Mouse (Mus musculus): ENCODE data around the gene Rela.
A peak's percentile ranks its signal among the peaks of the same experiment; 100 is the strongest.
"Not testable (repeated sequence)": the region's sequence is repeated elsewhere in the genome, so short reads cannot be mapped to it uniquely, and the experiment has no call there.

Gene Rela

DNA sequence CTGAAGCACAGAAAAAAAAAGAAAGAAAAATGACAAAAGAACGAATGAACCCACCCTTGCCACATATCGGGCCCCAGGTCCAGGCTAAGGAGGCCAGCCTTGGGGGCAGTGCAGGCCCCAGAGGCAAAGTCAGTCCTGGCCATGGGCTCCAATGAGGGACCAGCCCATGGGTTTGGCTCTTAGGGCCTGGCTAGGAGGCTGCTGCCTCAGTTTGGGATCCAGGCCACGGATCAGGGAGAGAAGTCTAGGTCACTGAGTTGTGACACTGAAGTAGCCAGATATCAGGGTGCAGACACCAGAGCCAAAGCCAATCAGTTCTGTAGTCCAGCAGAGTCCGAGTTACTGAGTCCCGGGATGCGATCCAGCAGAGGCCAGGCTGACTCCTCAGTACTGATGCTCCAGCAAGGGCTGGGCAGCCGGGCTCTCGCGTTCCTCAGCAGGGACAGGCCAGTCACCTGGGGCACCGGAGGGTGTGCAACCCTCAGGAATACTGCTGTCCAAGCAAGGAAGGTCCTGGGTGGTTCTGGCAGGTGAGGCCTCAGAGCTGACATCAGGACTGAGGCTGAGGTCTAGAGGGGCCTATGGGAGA lies 27.5 kb downstream of the Rela start:
- DNase-seq (ENCODE audit: low read depth, low spot score): no peak

DNA sequence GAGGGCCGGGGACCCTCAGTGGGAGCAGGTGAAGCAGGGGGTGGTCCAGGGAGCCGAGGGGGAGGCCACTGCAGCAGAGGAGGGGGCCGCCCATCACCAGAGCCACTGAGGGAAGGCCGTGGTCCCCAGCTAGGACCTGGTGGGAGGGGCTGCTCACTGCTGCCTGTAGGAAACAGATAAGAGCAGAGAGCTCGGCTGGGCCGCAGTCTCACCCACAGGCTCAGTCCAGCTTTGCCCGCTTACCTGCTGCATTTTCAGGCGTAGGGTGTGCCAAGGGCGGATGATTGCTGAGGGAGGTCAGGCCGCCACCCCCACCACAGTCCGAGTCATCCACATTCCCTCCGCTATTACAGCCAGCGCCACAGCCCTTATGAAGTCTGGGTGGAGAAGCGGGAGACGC lies 28.2 kb downstream of the Rela start:
- DNase-seq (ENCODE audit: low read depth, low spot score): no peak

DNA sequence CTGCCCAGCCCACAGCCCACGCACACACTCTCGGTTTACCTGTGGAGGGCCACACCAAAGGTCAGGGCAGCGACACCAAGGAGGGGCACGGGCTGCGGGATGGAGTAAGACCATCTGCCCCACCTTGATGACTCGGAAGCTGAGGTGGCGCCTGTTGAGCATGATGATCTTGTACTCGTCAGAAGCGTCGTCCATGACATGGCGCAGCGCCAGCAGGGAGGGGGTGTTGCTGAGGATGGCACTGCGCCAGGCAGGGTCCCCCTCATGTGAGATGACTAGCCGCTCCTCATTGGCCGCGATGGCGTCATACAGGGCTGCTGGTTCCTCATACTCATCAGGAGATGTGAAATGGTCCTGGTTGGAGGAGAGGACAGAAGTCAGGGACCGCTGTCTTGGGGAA lies 29.1 kb downstream of the Rela start:
- DNase-seq (ENCODE audit: low read depth, low spot score): no peak

DNA sequence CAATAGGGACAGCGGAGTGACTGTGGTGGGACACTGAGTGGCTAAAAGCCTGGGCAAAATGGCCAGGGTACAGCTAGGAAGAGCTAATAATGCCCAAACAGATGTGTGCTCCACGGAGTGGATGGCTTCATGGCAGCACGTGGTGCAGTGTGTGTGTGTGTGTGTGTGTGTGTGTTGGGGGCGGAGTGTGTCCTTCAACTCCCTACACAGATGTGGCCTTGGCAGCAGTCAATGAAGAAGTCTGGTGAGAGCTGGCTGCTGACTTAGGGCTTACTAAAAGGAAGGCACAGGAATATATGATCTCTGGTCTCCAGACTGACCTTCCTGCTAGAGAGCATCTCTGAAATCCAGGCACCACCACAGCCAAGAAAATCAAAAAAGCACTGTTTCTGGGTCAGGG lies 31.1 kb downstream of the Rela start:
- no peak for DNase-seq (ENCODE audit: low read depth, low spot score)

DNA sequence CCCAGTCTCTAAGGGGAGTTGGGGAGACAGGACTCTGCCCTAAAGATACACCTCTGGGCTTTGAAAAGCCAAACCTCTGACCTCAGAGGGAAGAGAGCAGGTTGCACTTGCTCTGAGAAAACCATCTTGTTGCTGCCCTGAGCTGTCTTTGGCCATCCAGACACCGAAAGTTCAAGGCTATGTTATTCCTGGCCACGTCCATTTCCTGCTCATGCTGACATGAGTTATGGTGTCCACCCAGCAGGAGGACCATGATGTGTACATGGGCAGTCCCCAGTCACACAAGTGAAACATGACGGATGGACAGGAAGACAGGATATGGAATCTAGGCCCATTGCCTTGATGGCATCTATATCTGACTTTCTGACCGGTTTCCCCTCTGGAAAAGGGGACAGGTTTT lies 43.1 kb downstream of the Rela start:
- DNase-seq (ENCODE audit: low read depth, low spot score): no peak

DNA sequence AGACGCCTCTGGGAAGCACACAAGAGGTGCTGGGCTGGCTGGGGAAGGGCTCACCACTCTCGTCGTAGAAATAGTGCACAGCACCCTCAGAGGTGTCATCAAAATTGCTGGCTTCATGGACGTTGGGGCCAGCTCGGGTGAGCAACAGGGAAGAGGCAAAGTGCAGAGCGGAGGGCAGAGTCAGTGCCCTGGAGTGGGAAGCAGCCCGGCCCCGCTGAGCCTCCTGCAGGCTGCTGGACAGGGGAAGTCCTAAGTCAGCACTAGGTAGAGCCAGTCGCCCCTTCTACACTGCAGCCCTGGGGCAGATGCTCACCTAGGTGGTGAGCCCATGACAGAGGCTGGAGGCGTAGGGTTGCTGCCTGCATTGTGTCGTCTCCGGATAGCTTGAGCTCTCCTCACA lies 47.0 kb downstream of the Rela start:
- no peak for DNase-seq (ENCODE audit: low read depth, low spot score)

DNA sequence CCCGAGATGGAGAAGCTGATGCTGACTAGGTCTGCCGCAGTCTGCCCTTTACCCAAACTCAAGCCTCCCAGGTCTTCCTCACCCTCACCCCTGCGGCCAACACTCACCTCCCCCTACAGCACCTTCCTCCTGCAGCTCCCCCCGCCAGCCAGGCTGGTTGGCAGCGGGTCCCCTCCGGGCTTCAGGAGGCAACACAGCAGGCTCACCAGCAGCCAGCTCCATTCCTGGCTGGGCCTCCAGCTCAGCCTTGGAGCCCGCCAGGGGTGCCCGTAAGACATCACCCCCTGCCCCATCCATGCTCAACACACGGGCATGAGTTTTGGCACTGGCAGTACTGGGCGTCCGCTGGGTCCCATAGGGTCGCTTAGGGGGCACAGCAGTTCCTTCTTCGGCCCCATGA lies 47.7 kb downstream of the Rela start:
- DNase-seq (ENCODE audit: low read depth, low spot score): no peak

DNA sequence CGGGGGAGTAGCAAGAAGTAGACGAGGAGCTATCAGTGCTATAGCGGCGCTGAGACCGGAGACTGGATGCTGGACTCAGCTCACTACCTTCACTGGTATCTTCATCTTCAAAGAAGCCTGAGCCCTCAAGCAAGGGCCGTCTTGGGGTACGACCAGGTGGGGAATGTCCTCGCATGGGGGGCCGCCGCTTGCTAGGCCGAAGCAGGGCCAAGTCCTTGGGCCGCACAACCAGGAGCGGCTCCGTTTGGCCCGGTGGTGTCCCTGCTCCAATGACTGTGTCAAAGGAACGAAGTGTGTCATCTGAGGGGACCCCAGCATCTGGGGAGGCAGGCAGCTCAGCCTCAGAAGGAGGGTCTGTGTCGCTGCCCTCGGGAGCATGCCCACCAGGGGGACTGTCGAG lies 48.1 kb downstream of the Rela start:
- DNase-seq (ENCODE audit: low read depth, low spot score): no peak

DNA sequence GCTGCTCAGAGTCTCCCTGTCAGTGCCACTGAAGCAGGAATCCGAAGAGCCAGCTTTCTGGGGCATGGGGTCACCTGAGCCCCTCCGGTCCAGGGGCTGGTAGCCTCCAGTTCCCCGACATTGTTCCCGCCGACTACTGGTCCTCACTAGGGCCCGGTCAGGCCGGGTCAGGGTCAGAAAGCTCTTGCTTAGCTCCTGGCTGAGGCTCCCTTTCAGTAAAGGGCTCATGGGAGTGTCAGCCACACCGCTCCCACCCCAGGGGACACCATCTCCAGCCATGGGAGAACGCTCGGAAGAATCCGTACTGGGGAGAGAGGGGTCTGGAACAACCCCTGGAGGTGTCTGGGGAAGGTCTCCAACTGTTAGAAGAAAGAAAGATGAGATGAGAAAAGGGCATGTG lies 48.6 kb downstream of the Rela start:
- no peak for DNase-seq (ENCODE audit: low read depth, low spot score)

DNA sequence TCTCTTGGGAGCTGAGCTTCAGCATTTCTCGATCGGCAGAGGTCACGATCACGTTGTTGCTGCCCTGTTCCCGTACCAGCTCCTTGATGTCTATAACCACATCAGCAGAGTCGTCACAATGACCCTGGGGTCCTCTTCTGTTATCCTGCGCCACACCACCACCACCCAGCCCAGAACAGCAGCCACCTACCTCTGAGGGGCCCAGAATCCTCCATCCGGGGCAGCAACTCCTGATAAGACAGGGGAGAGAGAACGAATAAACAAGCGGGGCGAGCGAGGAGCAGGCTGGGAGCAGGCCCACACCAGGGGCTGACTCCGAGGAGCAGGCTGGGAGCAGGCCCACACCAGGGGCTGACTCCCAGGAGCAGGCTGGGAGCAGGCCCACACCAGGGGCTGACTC lies 49.2 kb downstream of the Rela start:
- no peak for DNase-seq (ENCODE audit: low read depth, low spot score)

DNA sequence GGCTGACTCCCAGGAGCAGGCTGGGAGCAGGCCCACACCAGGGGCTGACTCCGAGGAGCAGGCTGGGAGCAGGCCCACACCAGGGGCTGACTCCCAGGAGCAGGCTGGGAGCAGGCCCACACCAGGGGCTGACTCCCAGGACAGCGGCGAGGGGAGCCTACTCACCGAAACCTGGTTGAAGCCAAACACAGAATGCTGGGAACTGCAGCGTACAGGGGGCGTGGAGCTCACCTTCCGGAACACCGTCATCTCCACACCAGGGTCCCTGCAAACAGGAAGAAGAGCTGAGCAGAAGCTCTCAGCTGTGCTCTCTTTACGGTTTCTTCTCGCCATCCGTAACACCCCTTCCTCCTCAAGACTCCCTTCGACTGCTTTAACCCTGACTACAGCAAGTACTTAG lies 49.7 kb downstream of the Rela start:
- not testable (repeated sequence) for DNase-seq (ENCODE audit: low read depth, low spot score)

DNA sequence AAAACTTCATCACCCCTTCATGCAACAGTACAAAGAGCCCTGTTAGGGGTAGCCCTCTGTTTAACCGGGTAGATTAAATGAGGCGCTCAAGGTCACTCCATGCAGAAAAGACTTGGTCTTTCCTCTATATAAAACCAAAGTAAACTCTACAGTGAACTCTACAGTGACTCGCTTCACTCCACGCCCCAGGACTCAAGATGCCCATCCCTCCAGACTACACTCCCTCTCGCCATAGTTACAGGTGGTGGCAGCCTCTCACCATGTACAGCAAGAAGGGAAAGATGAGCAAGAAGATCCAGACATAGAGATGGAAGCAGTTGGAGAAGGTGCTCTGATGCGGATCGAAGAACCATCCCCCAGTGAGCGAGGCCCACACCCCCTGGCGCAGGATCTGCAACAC lies 50.5 kb downstream of the Rela start:
- no peak for DNase-seq (ENCODE audit: low read depth, low spot score)

DNA sequence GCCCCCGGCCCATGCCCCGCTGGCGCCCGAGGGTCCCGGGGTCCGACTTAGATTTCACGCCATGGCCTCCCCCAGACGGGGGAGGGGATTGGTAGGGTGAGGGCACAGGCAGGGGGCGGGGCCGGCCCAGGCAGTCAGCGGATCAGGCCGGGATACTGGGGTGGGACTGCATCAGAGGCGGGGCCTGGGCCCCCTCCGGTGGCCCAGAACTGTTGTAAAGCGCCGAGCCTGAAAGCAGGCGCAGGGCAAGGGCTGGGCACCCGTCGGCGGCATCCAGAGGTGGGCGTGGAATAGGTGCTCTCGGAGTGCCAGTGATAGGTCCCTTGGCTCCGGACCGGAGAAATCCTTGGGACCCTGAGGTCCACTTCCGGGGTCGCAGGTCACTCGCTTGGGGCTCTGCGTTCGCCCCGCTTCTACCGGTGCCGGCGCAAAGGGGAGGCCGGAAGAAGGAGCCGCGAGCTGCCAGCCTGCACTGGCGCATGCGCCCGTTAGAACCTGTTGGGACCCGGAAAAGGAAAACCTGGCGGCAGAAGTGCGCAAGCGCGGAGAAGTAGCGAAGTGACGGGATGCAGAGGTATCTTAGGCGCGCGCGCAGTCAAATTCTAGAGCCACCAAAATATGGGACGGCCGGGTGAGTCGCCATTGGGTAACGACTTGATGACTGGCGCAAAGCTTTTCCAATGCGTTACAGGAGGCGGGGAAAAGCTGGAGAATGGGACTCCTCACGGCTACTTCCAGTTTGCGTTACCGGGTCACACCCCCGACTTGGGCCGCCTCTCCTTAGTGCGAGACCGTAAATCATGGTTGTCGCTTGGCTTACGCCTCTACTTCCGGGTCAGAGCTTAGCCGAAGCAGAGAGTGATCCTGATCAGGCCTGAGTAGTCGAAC lies 51.2 kb downstream of the Rela start, which contains the start of the genes Map3k11 and Pcnx3:
Gene Map3k11, plus strand, starts transcription at position 543 of the 888 bp plus-strand sequence.
Gene Pcnx3, minus strand, starts transcription at position 709 of the 888 bp plus-strand sequence.
- DNase-seq (ENCODE audit: low read depth, low spot score): peak; percentile 99

DNA sequence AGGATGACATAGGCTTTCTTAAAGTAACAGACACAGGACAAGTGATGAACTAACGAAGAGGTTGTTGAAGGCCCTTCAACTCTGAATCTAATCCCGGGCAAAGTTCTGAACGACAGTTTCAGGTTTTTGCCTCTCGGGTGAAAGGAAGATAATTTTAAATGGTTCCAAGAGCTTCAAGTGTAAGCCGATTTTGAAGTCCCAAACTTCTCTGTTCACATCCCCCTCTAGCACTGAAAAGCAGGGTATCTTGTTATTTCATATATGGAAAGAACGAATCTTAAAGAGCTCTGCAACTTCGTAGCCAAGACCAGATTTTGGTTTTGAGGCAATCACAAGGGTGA lies 51.8 kb downstream of the Rela start:
- DNase-seq (ENCODE audit: low read depth, low spot score): no peak

DNA sequence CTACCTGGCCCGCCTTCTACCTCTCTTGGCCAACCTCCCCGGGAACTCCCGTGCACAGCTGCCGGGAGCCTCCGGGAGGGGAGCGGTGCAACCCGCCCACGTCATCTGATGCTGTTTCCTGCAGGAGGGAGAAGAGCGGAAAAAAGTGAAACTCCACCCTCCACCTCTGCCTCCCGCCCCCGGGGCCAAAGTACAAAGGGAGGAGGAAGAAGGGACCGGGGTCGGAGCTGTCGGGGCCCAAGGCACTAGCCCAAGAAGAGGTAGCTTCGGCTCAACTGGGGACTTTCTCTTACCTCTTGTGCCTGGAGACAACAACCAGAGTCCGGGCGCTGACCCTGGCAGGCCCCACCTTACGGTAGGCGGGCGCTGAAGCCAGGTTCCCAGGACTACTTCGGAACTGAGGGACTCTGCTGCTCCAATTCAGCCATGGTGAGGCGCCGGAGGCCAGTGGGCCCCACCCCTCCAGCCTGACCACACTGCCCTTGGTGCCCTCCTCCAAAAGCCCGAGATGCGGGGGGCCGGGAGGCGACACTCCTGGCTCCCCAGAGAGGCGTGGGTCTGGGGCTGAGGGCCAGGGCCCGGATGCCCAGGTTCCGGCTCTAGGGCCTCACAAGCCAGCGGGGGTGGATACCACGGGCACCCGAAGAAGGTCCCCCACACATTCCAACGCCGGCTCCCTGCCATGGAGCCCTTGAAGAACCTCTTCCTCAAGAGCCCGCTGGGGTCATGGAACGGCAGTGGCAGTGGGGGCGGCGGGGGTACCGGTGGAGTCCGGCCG lies 52.5 kb downstream of the Rela start:
- DNase-seq (ENCODE audit: low read depth, low spot score): peak; percentile 28

DNA sequence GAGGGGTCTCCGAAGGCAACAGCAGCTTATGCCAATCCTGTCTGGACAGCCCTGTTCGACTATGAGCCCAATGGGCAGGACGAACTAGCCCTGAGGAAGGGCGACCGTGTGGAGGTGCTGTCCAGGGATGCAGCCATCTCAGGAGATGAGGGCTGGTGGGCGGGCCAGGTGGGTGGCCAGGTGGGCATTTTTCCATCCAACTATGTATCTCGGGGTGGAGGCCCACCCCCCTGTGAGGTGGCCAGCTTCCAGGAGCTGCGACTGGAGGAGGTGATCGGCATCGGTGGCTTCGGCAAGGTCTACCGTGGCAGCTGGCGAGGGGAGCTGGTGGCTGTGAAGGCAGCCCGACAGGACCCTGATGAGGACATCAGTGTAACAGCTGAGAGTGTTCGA lies 53.1 kb downstream of the Rela start:
- DNase-seq (ENCODE audit: low read depth, low spot score): no peak

DNA sequence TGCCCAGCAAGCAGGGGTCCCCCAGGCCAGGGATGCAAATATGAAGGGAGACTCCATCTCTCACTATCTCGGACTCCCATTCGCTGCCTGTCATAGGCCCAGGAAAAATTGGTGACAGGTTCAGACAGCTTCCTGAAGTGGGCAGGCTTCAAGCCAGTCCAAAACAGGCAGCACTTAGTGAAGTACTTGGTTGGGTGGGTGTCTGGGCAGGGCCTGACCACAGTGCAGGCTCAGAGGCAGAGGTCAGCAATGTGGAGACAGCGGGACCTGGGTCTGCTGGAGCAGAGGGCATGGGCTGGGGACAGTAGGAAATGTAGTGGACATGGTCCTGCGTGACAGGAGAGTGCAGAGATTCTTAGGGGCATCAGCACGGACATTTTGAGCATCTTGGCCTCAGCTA lies 54.3 kb downstream of the Rela start:
- DNase-seq (ENCODE audit: low read depth, low spot score): no peak

DNA sequence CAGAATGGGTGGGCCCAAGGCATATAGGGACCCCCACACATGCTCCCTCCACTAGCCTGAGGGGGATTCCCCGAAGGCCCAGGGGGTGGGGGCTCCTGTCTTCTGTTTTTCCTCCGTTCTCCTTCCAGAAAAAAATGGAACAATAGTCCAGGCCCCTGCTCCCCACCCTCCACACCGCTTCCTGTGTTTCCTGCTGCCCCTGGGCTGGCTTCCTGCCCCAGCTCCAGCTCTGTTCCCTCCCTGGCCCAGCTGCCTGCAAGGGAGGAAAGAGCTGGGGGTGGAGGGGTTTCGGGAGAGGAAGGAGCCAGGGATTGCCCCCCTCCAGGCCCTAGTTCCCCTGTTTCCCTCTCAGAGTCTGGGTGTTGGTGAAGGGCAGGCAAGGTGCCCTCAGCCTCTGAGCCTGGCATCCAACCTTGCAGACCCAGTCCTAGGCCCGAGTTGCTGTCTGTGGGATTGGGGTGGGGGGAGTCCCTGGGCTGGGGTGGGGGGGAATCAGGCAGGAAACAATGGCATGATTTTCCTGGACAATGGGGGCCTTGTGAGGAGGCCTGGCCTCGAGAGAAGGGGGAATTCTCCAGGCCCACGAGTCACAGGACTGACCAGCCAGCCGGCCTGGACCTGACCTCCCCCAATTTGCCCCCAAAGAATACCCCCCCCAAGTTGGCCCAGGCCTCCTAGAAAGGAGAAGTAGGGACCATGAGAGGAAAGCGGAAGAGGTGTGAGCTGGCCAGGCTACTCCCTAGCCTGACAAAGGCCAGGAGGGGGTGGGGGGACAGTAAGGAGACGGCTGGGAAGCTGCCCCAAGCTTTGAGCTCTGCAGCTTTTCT lies 55.0 kb downstream of the Rela start:
- DNase-seq (ENCODE audit: low read depth, low spot score): no peak

DNA sequence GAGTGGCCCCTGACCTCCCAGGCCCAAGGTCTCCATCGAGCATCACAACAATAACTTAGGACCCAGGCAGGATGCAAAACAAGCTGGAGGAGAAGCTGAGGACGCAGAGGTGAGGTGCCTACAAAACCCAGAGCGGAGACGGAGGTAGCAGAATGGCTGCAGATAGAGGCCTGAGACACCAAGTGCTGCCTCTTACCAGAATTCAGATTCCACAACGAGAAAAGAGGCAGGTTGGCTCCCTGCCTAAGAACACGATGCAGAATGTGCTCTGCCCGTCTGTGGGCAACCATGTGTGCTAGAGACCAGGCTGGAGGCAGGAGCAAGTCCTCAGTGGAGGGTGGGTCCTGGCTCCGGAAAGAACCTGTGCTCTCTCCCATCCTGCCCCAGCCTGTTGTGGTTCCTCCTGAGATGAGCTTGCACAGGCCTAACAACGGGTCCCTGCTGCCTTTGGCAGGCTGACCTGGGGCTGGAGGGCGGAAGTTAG lies 55.7 kb downstream of the Rela start:
- DNase-seq (ENCODE audit: low read depth, low spot score): no peak

DNA sequence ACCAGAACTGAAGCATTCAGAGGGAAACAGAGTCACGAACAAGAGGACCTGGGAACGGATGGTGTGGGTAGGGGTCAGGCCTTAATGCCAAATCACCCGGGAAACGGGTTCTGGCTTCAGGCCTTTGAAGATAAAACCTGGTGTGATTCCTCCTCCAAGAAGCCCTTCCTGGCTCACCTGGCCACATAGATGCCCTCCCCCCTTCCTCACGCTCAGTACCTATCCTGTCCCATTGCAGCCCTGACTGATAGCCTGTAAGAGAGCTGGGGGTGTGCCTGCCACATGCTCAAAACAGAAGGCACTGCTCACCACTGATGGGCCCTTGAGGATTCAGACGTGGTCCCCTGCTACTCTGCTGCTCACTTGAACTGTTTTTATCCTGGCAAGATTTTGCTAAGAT lies 56.5 kb downstream of the Rela start:
- no peak for DNase-seq (ENCODE audit: low read depth, low spot score)

DNA sequence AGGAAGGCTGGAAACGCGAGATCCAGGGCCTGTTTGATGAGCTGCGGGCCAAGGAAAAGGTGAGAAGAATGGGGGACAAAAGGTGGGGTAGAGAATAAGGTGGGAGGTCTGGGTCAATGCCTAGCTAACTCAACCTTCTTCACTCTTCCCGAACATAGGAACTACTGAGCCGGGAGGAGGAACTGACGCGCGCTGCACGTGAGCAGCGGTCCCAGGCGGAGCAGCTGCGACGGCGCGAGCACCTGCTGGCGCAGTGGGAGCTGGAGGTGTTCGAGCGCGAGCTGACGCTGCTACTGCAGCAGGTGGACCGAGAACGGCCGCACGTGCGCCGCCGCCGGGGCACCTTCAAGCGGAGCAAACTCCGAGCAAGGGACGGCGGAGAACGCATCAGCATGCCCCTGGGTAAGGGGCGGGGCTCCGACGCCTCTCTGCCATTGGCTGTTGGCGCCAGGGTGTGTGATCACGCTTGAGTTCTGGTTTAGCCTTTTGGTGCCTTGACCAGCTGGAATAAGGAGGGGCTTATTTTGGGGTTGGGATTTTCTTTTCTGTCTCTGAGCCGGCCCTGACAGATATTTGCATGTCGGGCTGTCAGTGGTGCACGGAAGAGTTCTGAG lies 58.7 kb downstream of the Rela start:
- no peak for DNase-seq (ENCODE audit: low read depth, low spot score)

Measured in brain, embryonic 18.5 days (tissue).